Mouse (Mus musculus) myocyte (in vitro differentiated cells): ENCODE results near the gene Gpr176.

Source experiments
- CEBPB ChIP-seq: IDR thresholded peaks from 2 replicates; pipeline ENCODE4 v1.6.1; 2011; ENCODE audit warnings: mild to moderate bottlenecking, moderate library complexity; ENCODE audit not compliant: poor library complexity, insufficient read depth, severe bottlenecking
- E2F4 ChIP-seq: IDR thresholded peaks from one replicate; pipeline ENCODE4 v1.6.1; 2011; ENCODE audit warnings: mild to moderate bottlenecking, control low read depth, moderate library complexity; ENCODE audit not compliant: insufficient read depth
- MAX ChIP-seq: IDR thresholded peaks from one replicate; pipeline ENCODE4 v1.6.1; 2011; ENCODE audit warnings: low read depth, mild to moderate bottlenecking, control low read depth
- MYOD1 ChIP-seq, 3 experiments: IDR thresholded peaks; one replicate each; pipeline ENCODE4 v1.6.1; 2011; ENCODE audit warnings: control low read depth in 2 of 3, low read depth in 2 of 3, mild to moderate bottlenecking in 2 of 3, moderate library complexity in 1 of 3; ENCODE audit not compliant: insufficient read length in 2 of 3, control insufficient read depth in 1 of 3
- MYOG ChIP-seq, 3 experiments: IDR thresholded peaks; one replicate each; pipeline ENCODE4 v1.6.1; 2011; ENCODE audit warnings: control low read depth in 2 of 3, low read depth in 2 of 3, mild to moderate bottlenecking in 2 of 3; ENCODE audit not compliant: insufficient read length in 2 of 3, control insufficient read depth in 1 of 3, insufficient read depth in 1 of 3
- POLR2A ChIP-seq: IDR thresholded peaks from one replicate; pipeline ENCODE4 v1.6.1; 2011; ENCODE audit warnings: low read depth, mild to moderate bottlenecking, control low read depth, moderate library complexity; ENCODE audit not compliant: insufficient read length
- TCF12 ChIP-seq: IDR thresholded peaks from one replicate; pipeline ENCODE4 v1.6.1; 2011; ENCODE audit warnings: mild to moderate bottlenecking, control low read depth; ENCODE audit not compliant: poor library complexity, insufficient read depth, severe bottlenecking
- TCF3 ChIP-seq: IDR thresholded peaks from one replicate; pipeline ENCODE4 v1.6.1; 2011; ENCODE audit warnings: low read depth, control low read depth; ENCODE audit not compliant: insufficient read length
- USF1 ChIP-seq: IDR thresholded peaks from one replicate; pipeline ENCODE4 v1.6.1; 2011; ENCODE audit warnings: low read depth, mild to moderate bottlenecking, control low read depth, moderate library complexity

DNA sequence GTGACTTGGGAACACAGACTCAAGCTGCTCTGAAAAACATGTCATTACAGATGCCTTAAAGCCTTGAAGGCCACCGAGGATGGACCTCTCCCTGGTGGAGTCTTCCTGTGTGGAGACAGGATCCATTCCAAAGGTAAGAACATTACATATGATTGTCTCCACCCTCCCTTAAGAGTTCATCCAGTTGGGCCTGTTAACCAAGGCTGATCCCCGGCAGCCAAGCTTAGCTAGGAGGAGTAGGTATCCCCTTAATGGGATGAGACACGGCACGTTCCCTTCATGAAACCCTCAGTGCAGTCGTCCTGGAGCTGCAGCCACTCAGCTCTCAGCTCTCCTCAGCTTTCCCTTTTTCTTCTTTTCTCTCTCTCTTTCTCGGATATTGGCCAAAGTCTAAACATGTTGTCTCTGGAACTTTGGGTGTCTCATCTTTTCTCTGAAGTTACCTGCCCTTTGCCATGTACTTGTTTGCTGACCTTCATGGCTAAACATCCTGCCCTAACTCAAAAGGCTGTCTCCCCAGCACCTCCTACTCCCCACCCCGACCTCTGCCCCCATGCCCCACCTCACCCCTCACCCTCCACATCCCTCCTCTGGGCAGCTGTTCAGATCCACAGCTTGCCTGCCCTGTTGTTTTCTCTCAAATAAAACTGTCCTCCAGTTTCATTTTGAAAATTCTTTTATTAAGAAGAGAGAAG is 67.2 kb downstream of the Gpr176 start:
- no peak for TF ChIP-seq USF1
- no peak for TF ChIP-seq POLR2A
- no peak for TF ChIP-seq MAX
- TF ChIP-seq E2F4: no peak
- no peak for TF ChIP-seq TCF12
- no peak for TF ChIP-seq CEBPB
- TF ChIP-seq MYOD1 (IDR thresholded peaks at IDR 0.05; ENCODE audit: control insufficient read depth in 1 of 3, insufficient read length in 2 of 3, low read depth in 2 of 3): peak in 2 of 3 experiments; percentile 50 to 65
- TF ChIP-seq MYOG (IDR thresholded peaks at IDR 0.05; ENCODE audit: control insufficient read depth in 1 of 3, insufficient read depth in 1 of 3, insufficient read length in 2 of 3, low read depth in 2 of 3): no peak
- TF ChIP-seq TCF3: no peak
